27 mouse cellular contexts compared by ENCODE assay signal in genomic region chr3:82221924-82222323, GRCm38 (mm10).
DNase-seq lines count a peak whose midpoint lies in the region; ATAC-seq and TF ChIP-seq lines count a peak whose summit lies in the region.
"Had no signal": no experiment of that assay in that cellular context is flagged by ENCODE, and none has a peak within 500 bp of the region (broad histone marks: within the 10 kb centered on the region; RNA-seq: fewer than 3 reads in every experiment).

No protein-coding gene starts in this region.

- H3K4me1 ChIP-seq in embryonic facial prominence, embryonic 14.5 days (ENCODE audit: control insufficient read depth, insufficient read depth, low read length) = no peaks in the 10 kb centered on the region
- no peaks in the 10 kb centered on the region for H3K4me1 ChIP-seq in embryonic facial prominence, embryonic 10.5 days
- peaks cover 3% of the 10 kb centered on the region; the same call in 1 of the 2 replicates for H3K4me1 ChIP-seq in lung, embryonic 14.5 days (ENCODE audit: insufficient read depth)
- no peaks in the 10 kb centered on the region; the same call in 1 of the 2 replicates for H3K4me1 ChIP-seq in lung, postnatal 0 days (ENCODE audit: insufficient read depth, low read depth, low read length)
- H3K4me1 ChIP-seq: embryonic facial prominence, embryonic 13.5 days; forebrain, embryonic 10.5 days; forebrain, embryonic 12.5 days had no signal

- peak; percentile 24; the same call in 1 of the 2 replicates for TF ChIP-seq EP300 in lung, postnatal 0 days (IDR thresholded peaks at IDR 0.05)

- TF ChIP-seq CTCF in lung, embryonic 14.5 days (IDR thresholded peaks at IDR 0.05; ENCODE audit: low read depth) = no peak
- no peak for TF ChIP-seq CTCF in lung, postnatal 0 days (IDR thresholded peaks at IDR 0.05)

- H3K4me2 ChIP-seq in embryonic facial prominence, embryonic 14.5 days (ENCODE audit: low read depth, low read length) = no peak overlapping the region
- no peak overlapping the region for H3K4me2 ChIP-seq in lung, embryonic 14.5 days
- no peak overlapping the region for H3K4me2 ChIP-seq in lung, postnatal 0 days (replicated peaks; ENCODE audit: low read depth, low read length)
- H3K4me2 ChIP-seq: embryonic facial prominence, embryonic 13.5 days; forebrain, embryonic 12.5 days had no signal

- no peak for ATAC-seq in embryonic facial prominence, embryonic 14.5 days (ENCODE audit: low read depth)
- ATAC-seq in lung, embryonic 14.5 days (ENCODE audit: insufficient read depth) = no peak
- ATAC-seq in lung, postnatal 0 days = peak; percentile 23
- ATAC-seq: activated CD4-positive, CD25-positive, alpha-beta regulatory T cell, adult 4 months; CD4-positive, CD25-positive, alpha-beta regulatory T cell, adult 4 months; forebrain, embryonic 14.5 days; forebrain, embryonic 16.5 days; Patski had no signal

- no peaks in the 10 kb centered on the region for H3K27me3 ChIP-seq in embryonic facial prominence, embryonic 14.5 days (replicated peaks; ENCODE audit: control insufficient read depth, insufficient read depth, low read length)
- no peaks in the 10 kb centered on the region for H3K27me3 ChIP-seq in embryonic facial prominence, embryonic 10.5 days (replicated peaks; ENCODE audit: low read depth, poor library complexity, severe bottlenecking)
- no peaks in the 10 kb centered on the region for H3K27me3 ChIP-seq in lung, embryonic 14.5 days (ENCODE audit: insufficient read depth, low read length)
- H3K27me3 ChIP-seq in lung, postnatal 0 days (replicated peaks; ENCODE audit: insufficient read depth, low read length) = no peaks in the 10 kb centered on the region
- H3K27me3 ChIP-seq: CH12.LX; embryonic facial prominence, embryonic 13.5 days; forebrain, embryonic 12.5 days had no signal

- no peak overlapping the region for H3K9ac ChIP-seq in embryonic facial prominence, embryonic 14.5 days (ENCODE audit: low read depth, low read length)
- H3K9ac ChIP-seq in lung, embryonic 14.5 days = no peak overlapping the region
- H3K9ac ChIP-seq in lung, postnatal 0 days (replicated peaks; ENCODE audit: low read depth) = no peak overlapping the region
- H3K9ac ChIP-seq: embryonic facial prominence, embryonic 13.5 days; forebrain, embryonic 12.5 days had no signal

- H3K27ac ChIP-seq in embryonic facial prominence, embryonic 14.5 days (replicated peaks; ENCODE audit: low read depth, low read length) = no peak overlapping the region
- H3K27ac ChIP-seq in embryonic facial prominence, embryonic 10.5 days (replicated peaks) = no peak overlapping the region
- H3K27ac ChIP-seq in lung, embryonic 14.5 days (ENCODE audit: low read depth) = no peak overlapping the region
- H3K27ac ChIP-seq in lung, postnatal 0 days (ENCODE audit: low read length) = no peak overlapping the region
- H3K27ac ChIP-seq: embryonic facial prominence, embryonic 13.5 days; forebrain, embryonic 10.5 days; forebrain, embryonic 12.5 days had no signal

- no peaks in the 10 kb centered on the region for H3K9me3 ChIP-seq in embryonic facial prominence, embryonic 14.5 days (ENCODE audit: control insufficient read depth, low read length)
- H3K9me3 ChIP-seq in embryonic facial prominence, embryonic 10.5 days = no peaks in the 10 kb centered on the region
- no peaks in the 10 kb centered on the region for H3K9me3 ChIP-seq in lung, embryonic 14.5 days (ENCODE audit: low read depth, low read length)
- H3K9me3 ChIP-seq in lung, postnatal 0 days (ENCODE audit: low read length) = no peaks in the 10 kb centered on the region
- H3K9me3 ChIP-seq: embryonic facial prominence, embryonic 13.5 days; forebrain, embryonic 10.5 days; forebrain, embryonic 12.5 days; G1E had no signal

- peak; percentile 10 for DNase-seq in embryonic facial prominence, embryonic 14.5 days (ENCODE audit: low spot score)
- DNase-seq in embryonic facial prominence, embryonic 10.5 days (ENCODE audit: low spot score) = no peak
- peak; percentile 3 for DNase-seq in lung, embryonic 14.5 days
- DNase-seq in lung, postnatal 4 days = no peak
- peak; percentile 72 for DNase-seq in lung, postnatal 0 days (ENCODE audit: low spot score)
- DNase-seq in lung, postnatal 10 days = no peak
- DNase-seq in gastrocnemius, adult 8-10 months (ENCODE audit: low spot score in 2 of 2) = no peak
- DNase-seq: adrenal gland, adult 8-10 months; adrenal gland, postnatal 14 days; adrenal gland, postnatal 36 days; B cell, adult 2 months; cerebellum, adult 11-12 months; cerebellum, adult 2 months; cerebellum, adult 9-10 months; cerebellum, postnatal 10 days; cerebellum, postnatal 25 days had no signal

- WGBS in embryonic facial prominence, embryonic 14.5 days = 60% methylated on average over 1 of the region's 1 CpGs
- WGBS in embryonic facial prominence, embryonic 10.5 days = 80% methylated on average over 1 of the region's 1 CpGs
- 33% methylated on average over 1 of the region's 1 CpGs for WGBS in lung, embryonic 14.5 days
- 25% methylated on average over 1 of the region's 1 CpGs for WGBS in lung, postnatal 0 days

- no peaks in the 10 kb centered on the region for H3K36me3 ChIP-seq in embryonic facial prominence, embryonic 14.5 days (ENCODE audit: control insufficient read depth, insufficient read depth, low read length)
- no peaks in the 10 kb centered on the region for H3K36me3 ChIP-seq in embryonic facial prominence, embryonic 10.5 days (replicated peaks)
- no peaks in the 10 kb centered on the region for H3K36me3 ChIP-seq in lung, embryonic 14.5 days (ENCODE audit: insufficient read depth)
- no peaks in the 10 kb centered on the region for H3K36me3 ChIP-seq in lung, postnatal 0 days (ENCODE audit: insufficient read depth, low read length)
- H3K36me3 ChIP-seq: embryonic facial prominence, embryonic 13.5 days; forebrain, embryonic 10.5 days; forebrain, embryonic 12.5 days; G1E had no signal

- H3K4me3 ChIP-seq in embryonic facial prominence, embryonic 14.5 days (ENCODE audit: low read depth, low read length) = no peak overlapping the region
- no peak overlapping the region for H3K4me3 ChIP-seq in embryonic facial prominence, embryonic 10.5 days
- H3K4me3 ChIP-seq in lung, embryonic 14.5 days (ENCODE audit: low read depth, low read length) = no peak overlapping the region
- no peak overlapping the region for H3K4me3 ChIP-seq in lung, postnatal 0 days (ENCODE audit: low read depth, low read length)
- H3K4me3 ChIP-seq: embryonic facial prominence, embryonic 13.5 days; erythroblast, embryonic 14.5 days; forebrain, embryonic 10.5 days; forebrain, embryonic 12.5 days had no signal

Comparison
In these comparisons a context has a peak if more than half of its experiments do, and no peak if none do; other contexts are left out.
1. DNase-seq: peak in embryonic facial prominence, embryonic 14.5 days (single experiment), lung, embryonic 14.5 days (single experiment) and lung, postnatal 0 days (single experiment); none in embryonic facial prominence, embryonic 10.5 days (single experiment), lung, postnatal 4 days (0 of 2), lung, postnatal 10 days (single experiment) and gastrocnemius, adult 8-10 months (0 of 2).